Mouse (Mus musculus): ENCODE measurements around the gene Dusp14. TPM values are rescaled to one million over a fixed set of nuclear protein-coding genes. Genes with fewer than 3 reads are reported as not detected.

Dusp14 gene
- polyA plus RNA-seq, 1 experiment from 2014 or later: 54.6 TPM

DNA sequence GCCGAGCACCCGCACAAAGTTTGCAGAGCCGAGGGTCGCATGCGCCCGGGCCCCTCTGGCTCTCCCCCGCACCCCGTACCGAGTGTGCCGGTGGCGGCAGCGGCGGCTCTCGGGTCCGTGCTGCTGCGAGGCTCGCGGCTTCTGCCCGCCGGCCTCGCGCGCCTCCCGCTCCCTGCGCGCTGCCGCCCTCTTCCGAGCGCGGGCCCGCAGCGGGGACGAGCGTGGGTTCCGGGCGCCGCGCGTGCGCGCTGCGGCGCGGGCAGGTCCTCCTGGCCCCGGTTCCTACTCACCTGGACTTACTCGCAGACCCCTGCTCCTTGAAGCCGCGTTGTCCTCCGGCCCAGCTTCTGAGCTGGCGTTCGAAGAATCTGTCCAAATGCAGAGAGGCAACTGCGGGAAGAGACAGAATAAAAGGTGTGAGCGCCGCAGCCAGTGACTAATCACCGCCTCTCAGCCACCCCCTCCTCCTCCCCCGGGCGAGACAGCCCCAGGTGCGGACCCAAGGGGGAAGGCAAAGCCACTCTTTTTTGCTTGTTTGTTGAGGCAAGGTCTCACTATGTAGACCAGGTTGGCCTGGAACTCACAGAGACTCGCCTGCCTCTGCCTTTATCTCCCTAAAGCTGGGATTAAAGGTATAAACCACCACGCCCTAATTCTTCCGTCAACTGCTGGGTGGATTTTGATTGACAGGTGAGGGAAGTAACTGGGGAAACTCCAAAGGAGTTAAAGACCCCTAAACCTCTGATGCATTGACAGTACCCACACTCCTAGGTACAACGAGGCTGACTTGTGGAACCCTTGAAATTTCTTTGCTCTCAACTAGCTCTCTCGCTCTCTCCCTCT is 649 bp downstream of the Dusp14 start:
- no peaks in the 10 kb centered on the region for H3K36me3 ChIP-seq (ENCODE audit: insufficient read depth, low read length)
- peak overlapping the region; percentile 70 for H3K4me3 ChIP-seq (ENCODE audit: low read length)
- ATAC-seq (ENCODE audit: low FRiP score, low TSS enrichment): peak; percentile 49; the same call in 1 of the 2 replicates
- WGBS: 2% methylated on average over 57 of the region's 63 CpGs
- H3K4me1 ChIP-seq (ENCODE audit: insufficient read depth, low read length): peaks cover 31% of the 10 kb centered on the region
- peak overlapping the region; percentile 53 for H3K27ac ChIP-seq (ENCODE audit: low read length)
- H3K9me3 ChIP-seq (ENCODE audit: low read length): no peaks in the 10 kb centered on the region
- peak overlapping the region; percentile 91 for H3K4me2 ChIP-seq (replicated peaks; ENCODE audit: low read depth, low read length)
- H3K9ac ChIP-seq (replicated peaks; ENCODE audit: low read length): peak overlapping the region; percentile 81
- peaks cover 10% of the 10 kb centered on the region; the same call in 1 of the 2 replicates for H3K27me3 ChIP-seq (ENCODE audit: insufficient read depth, low read length)

DNA sequence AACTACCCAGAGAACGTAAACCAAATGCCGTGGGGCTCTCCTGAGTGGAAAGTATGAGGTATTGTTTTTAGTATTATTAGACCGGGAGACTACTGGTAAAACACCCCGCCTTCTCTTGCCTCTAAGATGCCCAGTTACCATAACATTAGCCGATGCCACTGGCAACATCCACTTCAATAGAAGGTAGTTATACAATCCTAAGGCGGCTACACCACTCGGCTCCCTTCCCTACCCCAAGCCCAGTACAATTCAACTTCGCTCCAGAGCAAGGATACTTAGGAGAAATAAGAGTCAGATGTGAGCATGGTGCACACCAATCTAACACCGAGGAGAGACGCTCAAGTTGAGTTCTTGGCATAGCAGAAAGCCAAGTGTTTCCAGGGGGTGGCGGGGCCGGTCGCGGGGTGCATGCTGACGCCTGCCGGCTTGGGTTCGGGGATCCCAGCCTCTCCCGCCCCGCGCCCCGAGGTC is 1.3 kb downstream of the Dusp14 start:
- Histone ChIP-seq H3K4me3 (ENCODE audit: low read length) (peak overlapping the region; percentile 70), H3K27me3 (ENCODE audit: insufficient read depth, low read length) (peaks cover 10% of the 10 kb centered on the region; the same call in 1 of the 2 replicates), H3K4me2 (replicated peaks; ENCODE audit: low read depth, low read length) (peak overlapping the region; percentile 91), H3K36me3 (ENCODE audit: insufficient read depth, low read length) (no peaks in the 10 kb centered on the region), H3K9me3 (ENCODE audit: low read length) (no peaks in the 10 kb centered on the region), H3K9ac (replicated peaks; ENCODE audit: low read length) (peak overlapping the region; percentile 81), H3K4me1 (ENCODE audit: insufficient read depth, low read length) (peaks cover 24% of the 10 kb centered on the region), H3K27ac (ENCODE audit: low read length) (peak overlapping the region; percentile 53; the same call in 1 of the 2 replicates)
- WGBS: 1% methylated on average over 21 of the region's 21 CpGs
- peak; percentile 23; the same call in 1 of the 2 replicates for ATAC-seq (ENCODE audit: low FRiP score, low TSS enrichment)

DNA sequence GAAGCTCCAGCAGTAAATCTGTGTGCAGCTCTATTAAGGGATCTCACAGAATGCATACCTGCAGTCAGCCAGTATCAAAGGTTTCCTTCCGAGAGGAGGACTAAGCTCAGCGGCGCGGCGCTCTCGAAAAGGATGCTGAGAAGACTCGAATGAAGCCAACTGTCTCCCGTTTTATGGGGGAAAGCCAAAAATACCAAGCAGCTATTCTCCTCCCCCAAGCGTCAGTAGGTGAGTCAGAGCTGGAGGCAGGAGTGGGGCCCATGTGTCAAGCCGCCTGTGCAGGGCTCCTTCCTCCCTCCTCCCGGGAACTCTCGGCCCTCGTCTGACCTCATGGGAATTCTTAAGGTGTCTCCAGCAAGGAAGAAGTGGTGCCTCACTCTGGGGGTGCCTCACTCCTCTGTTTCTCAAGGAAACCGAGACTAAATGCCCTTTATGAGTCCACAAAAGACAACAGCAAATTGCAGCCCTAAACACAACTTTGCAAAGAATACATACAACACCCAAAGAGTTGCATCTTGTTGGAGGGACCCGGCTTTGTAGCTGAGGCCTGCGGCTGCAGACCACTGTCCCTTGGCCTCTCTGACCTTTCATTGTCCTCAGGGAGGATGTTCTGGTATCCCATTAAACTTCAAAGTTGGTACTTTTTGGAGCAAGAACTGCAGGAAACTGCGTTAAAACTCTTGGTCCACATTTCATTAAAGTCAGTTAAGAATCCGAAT is 2.0 kb downstream of the Dusp14 start:
- Histone ChIP-seq H3K4me1 (ENCODE audit: insufficient read depth, low read length) (peaks cover 23% of the 10 kb centered on the region), H3K9ac (replicated peaks; ENCODE audit: low read length) (peak overlapping the region; percentile 81; the same call in 1 of the 2 replicates), H3K9me3 (ENCODE audit: low read length) (no peaks in the 10 kb centered on the region), H3K4me3 (ENCODE audit: low read length) (peak overlapping the region; percentile 70), H3K4me2 (replicated peaks; ENCODE audit: low read depth, low read length) (peak overlapping the region; percentile 91), H3K27ac (ENCODE audit: low read length) (no peak overlapping the region), H3K36me3 (ENCODE audit: insufficient read depth, low read length) (no peaks in the 10 kb centered on the region), H3K27me3 (ENCODE audit: insufficient read depth, low read length) (peaks cover 10% of the 10 kb centered on the region; the same call in 1 of the 2 replicates)
- ATAC-seq (ENCODE audit: low FRiP score, low TSS enrichment): no peak
- WGBS: 4% methylated on average over 18 of the region's 18 CpGs

DNA sequence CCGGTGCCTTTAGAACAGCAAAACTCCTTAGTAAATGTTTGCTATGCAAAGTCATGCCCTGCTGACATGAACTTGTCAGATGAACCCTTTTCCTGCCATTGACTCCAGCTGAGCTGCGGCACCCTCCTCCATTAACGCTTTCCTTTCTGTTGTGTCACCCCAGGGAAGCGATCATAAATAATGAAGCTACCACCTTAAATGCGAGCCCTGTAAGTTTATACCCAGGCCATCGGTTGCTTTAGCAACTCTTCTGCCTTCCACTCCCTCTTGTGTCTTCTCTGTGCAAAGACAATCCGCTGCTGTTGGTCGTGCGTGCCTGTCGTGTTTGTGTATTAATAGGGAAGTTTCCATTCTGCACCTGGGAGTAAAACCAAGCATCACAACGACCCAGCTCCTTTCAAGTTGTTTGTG is 3.0 kb downstream of the Dusp14 start:
- Histone ChIP-seq H3K27me3 (ENCODE audit: insufficient read depth, low read length) (peaks cover 10% of the 10 kb centered on the region; the same call in 1 of the 2 replicates), H3K4me3 (ENCODE audit: low read length) (peak overlapping the region; percentile 10), H3K27ac (ENCODE audit: low read length) (no peak overlapping the region), H3K9ac (replicated peaks; ENCODE audit: low read length) (no peak overlapping the region), H3K36me3 (ENCODE audit: insufficient read depth, low read length) (no peaks in the 10 kb centered on the region), H3K4me2 (replicated peaks; ENCODE audit: low read depth, low read length) (peak overlapping the region; percentile 37), H3K9me3 (ENCODE audit: low read length) (no peaks in the 10 kb centered on the region), H3K4me1 (ENCODE audit: insufficient read depth, low read length) (peaks cover 23% of the 10 kb centered on the region)
- WGBS: 3% methylated on average over 11 of the region's 11 CpGs
- no peak for ATAC-seq (ENCODE audit: low FRiP score, low TSS enrichment)

DNA sequence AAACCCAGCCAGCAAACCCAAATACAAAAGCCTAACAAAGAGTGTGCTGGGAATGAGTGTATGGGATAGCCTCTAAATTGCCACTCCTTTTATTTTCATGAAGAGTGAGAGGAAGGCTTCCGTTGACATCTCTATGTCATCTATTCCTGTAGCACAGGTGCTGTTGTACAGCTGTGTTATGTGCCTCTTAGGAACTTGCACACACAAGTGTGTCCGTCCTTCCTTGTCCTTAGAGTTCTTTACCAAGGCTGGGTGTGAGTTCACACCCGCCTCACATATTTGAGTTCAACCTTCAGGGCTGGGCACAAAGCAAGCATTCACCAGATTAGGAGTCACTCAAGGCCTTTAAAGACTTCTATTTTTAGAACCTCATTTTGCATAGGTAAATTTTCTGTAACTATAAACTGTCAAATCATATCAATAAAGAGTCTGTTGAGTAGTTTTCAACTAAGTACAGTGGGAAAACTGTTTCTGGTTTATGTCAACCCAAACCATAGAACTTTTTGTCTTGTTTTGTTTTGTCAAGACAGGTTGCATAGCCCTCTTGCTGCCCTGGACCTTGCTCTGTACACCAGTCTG is 5.3 kb downstream of the Dusp14 start:
- Histone ChIP-seq H3K4me1 (ENCODE audit: insufficient read depth, low read length) (peaks cover 23% of the 10 kb centered on the region), H3K4me2 (replicated peaks; ENCODE audit: low read depth, low read length) (no peak overlapping the region), H3K4me3 (ENCODE audit: low read length) (no peak overlapping the region), H3K27me3 (ENCODE audit: insufficient read depth, low read length) (peaks cover 10% of the 10 kb centered on the region; the same call in 1 of the 2 replicates), H3K36me3 (ENCODE audit: insufficient read depth, low read length) (no peaks in the 10 kb centered on the region), H3K9me3 (ENCODE audit: low read length) (no peaks in the 10 kb centered on the region), H3K9ac (replicated peaks; ENCODE audit: low read length) (no peak overlapping the region), H3K27ac (ENCODE audit: low read length) (no peak overlapping the region)
- WGBS: 88% methylated on average over 3 of the region's 3 CpGs
- ATAC-seq (ENCODE audit: low FRiP score, low TSS enrichment): no peak

DNA sequence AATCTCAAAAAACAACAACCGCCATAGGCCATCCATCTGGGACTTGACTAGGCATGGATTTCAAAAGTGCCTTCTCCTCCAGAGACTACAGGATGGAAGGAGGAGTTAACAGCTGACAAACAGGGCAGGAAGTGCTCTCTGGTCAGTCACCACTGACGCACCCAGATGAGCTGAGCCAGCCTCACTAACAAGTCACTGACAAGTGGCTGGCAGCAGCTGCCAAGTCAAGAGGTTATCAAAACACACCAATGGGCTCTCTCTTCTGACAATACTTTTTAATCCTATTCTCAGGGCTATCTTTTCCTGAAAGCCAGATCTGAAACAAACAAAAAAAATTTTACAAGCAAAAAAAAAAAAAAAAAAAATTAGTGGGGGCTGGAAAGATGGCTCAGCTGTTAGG is 6.3 kb downstream of the Dusp14 start:
- peaks cover 10% of the 10 kb centered on the region; the same call in 1 of the 2 replicates for H3K27me3 ChIP-seq (ENCODE audit: insufficient read depth, low read length)
- H3K36me3 ChIP-seq (ENCODE audit: insufficient read depth, low read length): no peaks in the 10 kb centered on the region
- H3K4me2 ChIP-seq (replicated peaks; ENCODE audit: low read depth, low read length): no peak overlapping the region
- H3K4me3 ChIP-seq (ENCODE audit: low read length): no peak overlapping the region
- H3K9me3 ChIP-seq (ENCODE audit: low read length): no peaks in the 10 kb centered on the region
- no peak overlapping the region for H3K9ac ChIP-seq (replicated peaks; ENCODE audit: low read length)
- H3K27ac ChIP-seq (ENCODE audit: low read length): no peak overlapping the region
- H3K4me1 ChIP-seq (ENCODE audit: insufficient read depth, low read length): peaks cover 19% of the 10 kb centered on the region
- WGBS: 25% methylated on average over 2 of the region's 2 CpGs
- no peak for ATAC-seq (ENCODE audit: low FRiP score, low TSS enrichment)

DNA sequence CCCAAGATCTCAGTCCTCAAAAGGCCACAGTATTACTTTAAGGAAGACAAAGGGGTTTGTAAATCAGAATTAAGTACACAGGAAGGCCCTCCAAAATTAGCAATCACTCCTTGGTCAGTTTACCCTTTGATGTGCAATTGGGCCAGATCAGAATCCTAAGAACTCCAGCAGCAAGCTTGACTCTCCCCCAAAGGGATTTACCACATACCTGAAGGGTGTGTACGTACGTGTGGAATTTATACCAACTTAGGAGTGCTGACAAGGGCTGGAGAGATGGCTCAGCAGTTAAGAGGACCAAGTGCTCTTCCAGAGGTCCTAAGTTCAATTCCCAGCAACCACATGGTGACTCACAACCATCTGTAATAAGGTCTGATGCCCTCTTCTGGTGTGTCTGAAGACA is 7.2 kb downstream of the Dusp14 start:
- Histone ChIP-seq H3K27ac (ENCODE audit: low read length) (no peak overlapping the region), H3K4me2 (replicated peaks; ENCODE audit: low read depth, low read length) (no peak overlapping the region), H3K4me3 (ENCODE audit: low read length) (no peak overlapping the region), H3K36me3 (ENCODE audit: insufficient read depth, low read length) (no peaks in the 10 kb centered on the region), H3K4me1 (ENCODE audit: insufficient read depth, low read length) (peaks cover 12% of the 10 kb centered on the region), H3K27me3 (ENCODE audit: insufficient read depth, low read length) (peaks cover 5% of the 10 kb centered on the region; the same call in 1 of the 2 replicates), H3K9me3 (ENCODE audit: low read length) (no peaks in the 10 kb centered on the region), H3K9ac (replicated peaks; ENCODE audit: low read length) (no peak overlapping the region)
- 87% methylated on average over 2 of the region's 2 CpGs for WGBS
- ATAC-seq (ENCODE audit: low FRiP score, low TSS enrichment): no peak

DNA sequence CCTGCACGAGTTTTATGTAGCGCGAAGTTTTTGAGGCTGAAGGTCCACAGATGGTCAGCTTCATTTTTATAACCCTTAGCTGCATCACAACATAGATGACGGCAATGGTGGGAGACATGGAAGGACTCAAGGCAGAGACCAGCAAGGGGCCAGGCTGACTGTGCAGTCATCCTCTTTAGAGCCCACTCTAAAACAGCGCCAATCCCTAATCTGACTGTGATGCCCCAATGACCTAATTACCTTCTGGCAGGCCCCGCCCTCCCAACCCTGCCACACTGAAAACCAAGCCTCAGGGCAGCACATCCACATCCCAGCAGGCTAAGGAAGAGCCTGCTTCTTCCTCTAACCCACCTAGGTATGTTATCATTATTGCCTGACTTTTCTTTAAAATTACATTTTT is 8.4 kb downstream of the Dusp14 start:
- Histone ChIP-seq H3K4me2 (replicated peaks; ENCODE audit: low read depth, low read length) (no peak overlapping the region), H3K4me1 (ENCODE audit: insufficient read depth, low read length) (peaks cover 1% of the 10 kb centered on the region), H3K9me3 (ENCODE audit: low read length) (no peaks in the 10 kb centered on the region), H3K27me3 (ENCODE audit: insufficient read depth, low read length) (no peaks in the 10 kb centered on the region), H3K9ac (replicated peaks; ENCODE audit: low read length) (no peak overlapping the region), H3K36me3 (ENCODE audit: insufficient read depth, low read length) (no peaks in the 10 kb centered on the region), H3K4me3 (ENCODE audit: low read length) (no peak overlapping the region), H3K27ac (ENCODE audit: low read length) (no peak overlapping the region)
- 33% methylated on average over 6 of the region's 6 CpGs for WGBS
- ATAC-seq (ENCODE audit: low FRiP score, low TSS enrichment): no peak

DNA sequence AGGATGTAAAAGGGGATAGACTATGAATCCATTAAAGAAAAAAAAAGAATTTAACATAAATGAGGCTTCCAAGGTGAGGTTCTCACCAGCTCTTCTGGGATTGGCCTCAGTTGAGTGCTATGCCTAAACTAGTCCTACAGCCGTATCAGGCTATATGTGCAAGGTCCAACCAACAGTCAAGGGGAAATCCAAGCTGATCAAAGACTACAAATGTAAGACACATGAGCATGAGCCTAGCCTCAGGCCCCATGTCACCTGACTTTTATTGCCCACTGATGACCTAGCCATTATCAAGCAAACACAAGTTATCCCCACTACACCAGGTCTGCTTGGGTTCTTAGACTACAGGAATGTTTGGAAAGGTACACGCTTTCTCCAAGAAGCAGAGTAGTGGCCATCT is 9.3 kb downstream of the Dusp14 start:
- no peak for ATAC-seq (ENCODE audit: low FRiP score, low TSS enrichment)
- Histone ChIP-seq H3K36me3 (ENCODE audit: insufficient read depth, low read length) (no peaks in the 10 kb centered on the region), H3K27ac (ENCODE audit: low read length) (no peak overlapping the region), H3K4me3 (ENCODE audit: low read length) (no peak overlapping the region), H3K9me3 (ENCODE audit: low read length) (no peaks in the 10 kb centered on the region), H3K9ac (replicated peaks; ENCODE audit: low read length) (no peak overlapping the region), H3K4me2 (replicated peaks; ENCODE audit: low read depth, low read length) (no peak overlapping the region), H3K4me1 (ENCODE audit: insufficient read depth, low read length) (no peaks in the 10 kb centered on the region), H3K27me3 (ENCODE audit: insufficient read depth, low read length) (no peaks in the 10 kb centered on the region)
- 91% methylated on average over 2 of the region's 2 CpGs for WGBS
